Mouse (Mus musculus) forebrain, embryonic 12.5 days (tissue): ENCODE measurements around the gene Pygo1. TPM values are rescaled to one million over a fixed set of nuclear protein-coding genes. Genes with fewer than 3 reads are reported as not detected.

Experiments used
- polyA plus RNA-seq: library from polyadenylated mRNA; unstranded; fragments of >200 nt; fragmentation: Nextera tagmentation; extraction: Ambion mirVana; gene quantifications from 2 replicates; pipeline ENCODE4 v1.2.1, GENCODE M21; 2016

The Pygo1 gene
- polyA plus RNA-seq, 1 experiment from 2014 or later = 12.5 TPM

Other genes with a start within 250 kb of the Pygo1 start
- 1.7 and 2.7 TPM in 2 replicates for gene Prtg, start 118.8 kb upstream of the Pygo1 start, polyA plus RNA-seq
- gene Dyx1c1, start 33.1 kb downstream of the Pygo1 start, polyA plus RNA-seq = 1.6 and 2.6 TPM in 2 replicates
- not detected in 2 replicates for gene Gm44503, start 33.2 kb downstream of the Pygo1 start, polyA plus RNA-seq
- 21.4 and 22.8 TPM in 2 replicates for gene Ccpg1os, start 59.7 kb downstream of the Pygo1 start, polyA plus RNA-seq
- gene Ccpg1, start 59.8 kb downstream of the Pygo1 start, polyA plus RNA-seq = 26.0 and 28.9 TPM in 2 replicates
- gene Pigb, start 114.7 kb downstream of the Pygo1 start, polyA plus RNA-seq = 10.3 and 13.6 TPM in 2 replicates
- gene Rab27a, start 119.2 kb downstream of the Pygo1 start, polyA plus RNA-seq = 1.4 and 1.8 TPM in 2 replicates
- not detected in 2 replicates for gene Khdc3, start 176.2 kb downstream of the Pygo1 start, polyA plus RNA-seq
- not detected in 2 replicates for gene Gm20509, start 176.8 kb downstream of the Pygo1 start, polyA plus RNA-seq
- 133 and 137 TPM in 2 replicates for gene Rsl24d1, start 187.8 kb downstream of the Pygo1 start, polyA plus RNA-seq